Mouse (Mus musculus) heart, embryonic 16.5 days (tissue): Measurements from ENCODE around the gene Nlrc5. TPM values are rescaled to one million over a fixed set of nuclear protein-coding genes. Genes with fewer than 3 reads are reported as not detected.

Experiments
- ATAC-seq: fragments of 200-750 bp; cut with Nextera tagmentation; replicated peaks from 2 replicates; pipeline ENCODE4 v1.8.0; 2017; ENCODE audit warnings: moderate number of reproducible peaks; ENCODE audit not compliant: insufficient read depth, low FRiP score; ENCODE audit errors: extremely low read depth
- H3K27ac ChIP-seq: fragments of 300-500 bp; sonication (generic); 2 replicates; pipeline ENCODE4 v1.5.1; 2014; ENCODE audit warnings: mild to moderate bottlenecking, low read length, control low read depth, moderate library complexity
- H3K27me3 ChIP-seq: fragments of 300-500 bp; sonication (generic); 2 replicates; pipeline ENCODE4 v1.6.1; 2014; ENCODE audit warnings: low read length, mixed read lengths; ENCODE audit not compliant: control insufficient read depth, insufficient read depth
- H3K36me3 ChIP-seq: fragments of 300-500 bp; sonication (generic); 2 replicates; pipeline ENCODE4 v1.6.1; 2014; ENCODE audit not compliant: control insufficient read depth, insufficient read depth
- H3K4me1 ChIP-seq: fragments of 300-500 bp; sonication (generic); 2 replicates; pipeline ENCODE4 v1.6.1; 2014; ENCODE audit warnings: low read length, mixed read lengths; ENCODE audit not compliant: control insufficient read depth, insufficient read depth
- H3K4me2 ChIP-seq: fragments of 300-500 bp; sonication (generic); 2 replicates; pipeline ENCODE4 v1.6.1; 2014; ENCODE audit warnings: low read depth, mild to moderate bottlenecking, control low read depth, low read length
- H3K4me3 ChIP-seq: fragments of 300-500 bp; sonication (generic); 2 replicates; pipeline ENCODE4 v1.5.1; 2014; ENCODE audit warnings: mild to moderate bottlenecking, control low read depth, low read length
- H3K9ac ChIP-seq: fragments of 300-500 bp; sonication (generic); 2 replicates; pipeline ENCODE4 v1.6.1; 2014; ENCODE audit warnings: low read length, control low read depth
- H3K9me3 ChIP-seq: fragments of 300-500 bp; sonication (generic); replicated peaks from 2 replicates; pipeline ENCODE4 v1.6.1; 2016; ENCODE audit warnings: low read length; ENCODE audit not compliant: control insufficient read depth
- WGBS: fragments of 180-500 bp; shearing (Covaris S2); extraction: QIAGEN DNeasy Blood & Tissue Kit; methylation state at CpG from one replicate; pipeline ENCODE4 v1.1.7; 2014; 5-methylcytosine and 5-hydroxymethylcytosine counted together
- polyA plus RNA-seq: library from polyadenylated mRNA; unstranded; fragments of >200 nt; fragmentation: Nextera tagmentation; extraction: Ambion mirVana; gene quantifications from 2 replicates; pipeline ENCODE4 v1.2.1, GENCODE M21; 2015

The Nlrc5 gene
- polyA plus RNA-seq, 1 experiment from 2014 or later, result 1.1 TPM

GRCm38 (mm10) chr8:94532873-94533671 is 98.9 kb downstream of the Nlrc5 start, which contains the start of gene Cpne2:
Gene Cpne2 (plus strand): TSS chr8:94532990.
- Histone ChIP-seq H3K36me3 (no peaks in the 10 kb centered on the region), H3K9me3 (no peaks in the 10 kb centered on the region), H3K27me3 (peaks cover 28% of the 10 kb centered on the region), H3K4me1 (peaks cover 5% of the 10 kb centered on the region; the same call in 1 of the 2 replicates), H3K4me3 (peak within 1 kb of the TSS; percentile 66), H3K4me2 (peak within 1 kb of the TSS; percentile 98), H3K27ac (no peak within 1 kb of the TSS), H3K9ac (peak within 1 kb of the TSS; percentile 70)
- WGBS, result under 1% methylated on average over 68 of the region's 81 CpGs
- ATAC-seq, result peak; percentile 86

GRCm38 (mm10) chr8:94534612-94535011 is 100.5 kb downstream of the Nlrc5 start:
- no peak overlapping the region for H3K4me3 ChIP-seq
- 33% methylated on average over 4 of the region's 4 CpGs for WGBS
- no peaks in the 10 kb centered on the region for H3K36me3 ChIP-seq
- no peaks in the 10 kb centered on the region for H3K9me3 ChIP-seq
- no peak overlapping the region for H3K27ac ChIP-seq
- no peak for ATAC-seq
- peaks cover 28% of the 10 kb centered on the region for H3K27me3 ChIP-seq
- H3K9ac ChIP-seq, result no peak overlapping the region
- no peak overlapping the region for H3K4me2 ChIP-seq
- peaks cover 5% of the 10 kb centered on the region; the same call in 1 of the 2 replicates for H3K4me1 ChIP-seq

GRCm38 (mm10) chr8:94535631-94536030 is 101.5 kb downstream of the Nlrc5 start:
- Histone ChIP-seq H3K4me3 (no peak overlapping the region), H3K9me3 (no peaks in the 10 kb centered on the region), H3K4me1 (peaks cover 5% of the 10 kb centered on the region; the same call in 1 of the 2 replicates), H3K9ac (no peak overlapping the region), H3K27me3 (peaks cover 28% of the 10 kb centered on the region), H3K4me2 (no peak overlapping the region), H3K27ac (no peak overlapping the region), H3K36me3 (no peaks in the 10 kb centered on the region)
- ATAC-seq, result no peak
- WGBS, result 75% methylated on average over 7 of the region's 7 CpGs

- WGBS, result 65% methylated on average over 2 of the region's 2 CpGs
- Histone ChIP-seq H3K4me1 (peaks cover 5% of the 10 kb centered on the region; the same call in 1 of the 2 replicates), H3K4me2 (no peak overlapping the region), H3K27me3 (peaks cover 21% of the 10 kb centered on the region; the same call in 1 of the 2 replicates), H3K4me3 (no peak overlapping the region), H3K9me3 (no peaks in the 10 kb centered on the region), H3K9ac (no peak overlapping the region), H3K27ac (no peak overlapping the region), H3K36me3 (no peaks in the 10 kb centered on the region)
- ATAC-seq, result no peak
These were observed 103.3 kb downstream of the Nlrc5 start for GRCm38 (mm10) chr8:94537456-94537855.

GRCm38 (mm10) chr8:94540025-94540424 is 105.9 kb downstream of the Nlrc5 start:
- no peak overlapping the region for H3K27ac ChIP-seq
- H3K4me1 ChIP-seq, result no peaks in the 10 kb centered on the region
- no peak overlapping the region for H3K4me2 ChIP-seq
- H3K9me3 ChIP-seq, result no peaks in the 10 kb centered on the region
- H3K9ac ChIP-seq, result no peak overlapping the region
- no peak overlapping the region for H3K4me3 ChIP-seq
- whole genome bisulfite sequencing, result 82% methylated on average over 2 of the region's 2 CpGs
- peaks cover 8% of the 10 kb centered on the region; the same call in 1 of the 2 replicates for H3K27me3 ChIP-seq
- ATAC-seq, result no peak
- no peaks in the 10 kb centered on the region for H3K36me3 ChIP-seq

- ATAC-seq, result 0 out of 2 replicates have a peak, but pooled peaks have one; percentile 32
- 61% methylated on average over 18 of the region's 18 CpGs for WGBS
- Histone ChIP-seq H3K9me3 (no peaks in the 10 kb centered on the region), H3K27me3 (0 out of 2 replicates have a peak, but pooled peaks cover 4% of the 10 kb centered on the region), H3K4me2 (no peak overlapping the region), H3K4me3 (no peak overlapping the region), H3K4me1 (no peaks in the 10 kb centered on the region), H3K27ac (no peak overlapping the region), H3K36me3 (no peaks in the 10 kb centered on the region), H3K9ac (no peak overlapping the region)
These were observed 107.0 kb downstream of the Nlrc5 start for GRCm38 (mm10) chr8:94540889-94541795.

- Histone ChIP-seq H3K9ac (no peak overlapping the region), H3K36me3 (no peaks in the 10 kb centered on the region), H3K4me2 (no peak overlapping the region), H3K4me3 (no peak overlapping the region), H3K4me1 (no peaks in the 10 kb centered on the region), H3K27ac (no peak overlapping the region), H3K9me3 (no peaks in the 10 kb centered on the region), H3K27me3 (no peaks in the 10 kb centered on the region)
- WGBS, result 57% methylated on average over 8 of the region's 8 CpGs
- ATAC-seq, result no peak
These were observed 109.8 kb downstream of the Nlrc5 start for GRCm38 (mm10) chr8:94543981-94544380.

- Histone ChIP-seq H3K4me2 (no peak overlapping the region), H3K27me3 (no peaks in the 10 kb centered on the region), H3K9me3 (no peaks in the 10 kb centered on the region), H3K4me3 (no peak overlapping the region), H3K27ac (no peak overlapping the region), H3K9ac (no peak overlapping the region), H3K36me3 (no peaks in the 10 kb centered on the region), H3K4me1 (peaks cover 8% of the 10 kb centered on the region)
- WGBS, result 79% methylated on average over 5 of the region's 5 CpGs
- no peak for ATAC-seq
These were observed 114.9 kb downstream of the Nlrc5 start for GRCm38 (mm10) chr8:94549041-94549440.
